Mouse (Mus musculus) layer of hippocampus, adult 8-10 months (tissue): ENCODE measurements around the gene Cars2. TPM values are rescaled to one million over a fixed set of nuclear protein-coding genes. Genes with fewer than 3 reads are reported as not detected.
A peak's percentile ranks its signal among the peaks of the same experiment; 100 is the strongest.
"Not testable (repeated sequence)": the region's sequence is repeated elsewhere in the genome, so short reads cannot be mapped to it uniquely, and the experiment has no call there.

Experiments
- DNase-seq, 2 experiments: peaks; one replicate each; pipeline ENCODE4 v3.0.0; 2022; ENCODE audit warnings: low spot score in 2 of 2
- total RNA-seq, 4 experiments: library from RNA; stranded (reverse); gene quantifications; 2 replicates each; pipeline ENCODE4 v1.2.4; 2022

Cars2 gene
- total RNA-seq, 4 experiments from 2014 or later: 25.6 to 31.8 (median 27.4) TPM

GRCm38 (mm10) chr8:11476338-11477177 lies 74.0 kb downstream of the Cars2 start:
- peak in 1 of 2 experiments; percentile 12 for DNase-seq

- no peak for DNase-seq
These were observed 74.7 kb downstream of the Cars2 start for GRCm38 (mm10) chr8:11475876-11476275.

GRCm38 (mm10) chr8:11475397-11475796 lies 75.2 kb downstream of the Cars2 start:
- no peak for DNase-seq

- DNase-seq: no peak
These were observed 77.5 kb downstream of the Cars2 start for GRCm38 (mm10) chr8:11473072-11473471.

GRCm38 (mm10) chr8:11471309-11471708 lies 79.3 kb downstream of the Cars2 start:
- no peak for DNase-seq

DNA sequence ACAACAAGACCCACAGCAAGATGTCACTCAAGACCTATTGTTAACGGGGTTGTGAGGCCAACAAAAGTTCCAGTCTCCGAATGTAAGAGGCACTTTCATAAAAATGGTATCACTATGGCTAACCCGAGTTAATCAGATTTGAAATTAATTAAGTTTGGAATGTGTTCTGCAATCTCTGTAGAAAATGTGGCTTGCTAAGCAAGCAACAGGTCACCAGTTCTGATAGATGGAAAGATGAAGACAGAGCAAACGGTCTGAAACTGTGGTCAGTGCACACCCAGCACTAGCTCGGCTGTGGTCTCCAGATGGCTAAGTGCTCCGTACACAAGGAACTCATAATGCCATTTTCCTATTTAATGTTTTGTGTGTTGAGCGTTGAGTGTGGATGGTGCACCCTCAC lies 79.9 kb downstream of the Cars2 start:
- no peak for DNase-seq

DNA sequence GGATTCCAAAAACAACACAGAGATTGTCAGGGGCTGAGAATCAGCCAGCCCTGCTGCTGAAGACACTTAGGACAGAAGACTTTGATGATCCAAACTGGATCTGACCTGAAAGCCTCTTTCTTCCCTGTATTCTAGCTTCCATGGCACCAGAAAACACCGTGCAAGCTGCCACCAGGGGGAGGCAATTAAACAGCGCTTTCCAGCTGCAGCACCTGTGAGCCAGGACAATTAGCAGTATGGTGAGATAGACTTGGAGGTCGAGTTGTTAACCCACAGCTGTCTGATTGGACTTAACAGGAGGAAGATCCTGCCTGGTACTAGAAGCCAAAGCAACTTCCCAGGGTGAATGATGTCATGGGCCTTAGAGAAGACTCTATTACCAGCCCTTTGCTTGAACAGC lies 81.5 kb downstream of the Cars2 start:
- DNase-seq: no peak

- DNase-seq: not testable (repeated sequence)
These were observed 84.1 kb downstream of the Cars2 start for GRCm38 (mm10) chr8:11466528-11466927.

- DNase-seq: no peak
These were observed 85.0 kb downstream of the Cars2 start for GRCm38 (mm10) chr8:11465619-11466018.

DNA sequence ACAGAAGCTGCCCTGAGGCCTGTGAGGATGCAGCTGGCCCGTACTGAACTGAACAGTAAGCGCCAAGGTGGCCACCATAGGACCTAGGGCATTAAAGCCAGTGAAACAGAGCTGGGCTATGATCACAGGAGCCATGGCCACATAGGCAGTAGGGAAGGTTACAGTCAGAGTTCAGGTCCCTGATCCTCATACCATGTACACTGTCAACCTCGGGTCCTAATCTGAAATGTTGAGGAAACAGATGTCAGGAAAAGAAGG lies 85.9 kb downstream of the Cars2 start:
- no peak for DNase-seq

Other genes with a start within 250 kb of the Cars2 start
- 10 to 100 TPM; 39.6 to 55.5 (median 43.9) TPM for gene Col4a2, start 238.0 kb downstream of the Cars2 start, total RNA-seq
- gene Col4a1, start 238.0 kb downstream of the Cars2 start, total RNA-seq: 10 to 100 TPM; 34.9 to 38.4 (median 36.1) TPM
- gene Rab20, start 72.1 kb downstream of the Cars2 start, total RNA-seq: 1 to 10 TPM in 1 of 4 experiments, under 1 TPM in 2, not detected in 1; 0.31 to 2.8 (median 0.90) TPM
- gene Naxd, start 53.3 kb downstream of the Cars2 start, total RNA-seq: 10 to 100 TPM; 57.5 to 64.5 (median 63.5) TPM
- 10 to 100 TPM; 35.7 to 43.2 (median 41.5) TPM for gene Ing1, start 4.8 kb upstream of the Cars2 start, total RNA-seq
- 10 to 100 TPM; 51.0 to 76.2 (median 67.2) TPM for gene Ankrd10, start 85.0 kb upstream of the Cars2 start, total RNA-seq
- gene 1700016D06Rik, start 150.3 kb upstream of the Cars2 start, total RNA-seq: not detected
- gene Arhgef7, start 176.9 kb upstream of the Cars2 start, total RNA-seq: 100 to 1,000 TPM; 103 to 127 (median 110) TPM